Mouse (Mus musculus) G1E (cell line): ENCODE results near the gene Foxg1.

ENCODE experiments used
- CTCF ChIP-seq: IDR thresholded peaks from 2 replicates; pipeline ENCODE4 v1.5.1; 2012; ENCODE audit warnings: low read depth, low read length, inconsistent platforms, mixed read lengths
- GATA1 ChIP-seq: IDR thresholded peaks from 2 replicates; pipeline ENCODE4 v1.6.1; 2012; ENCODE audit warnings: borderline replicate concordance, low read length, inconsistent platforms, mixed read lengths
- GATA2 ChIP-seq: IDR thresholded peaks from 2 replicates; pipeline ENCODE4 v1.6.1; 2012; ENCODE audit warnings: low read depth, low read length, inconsistent platforms, borderline replicate concordance
- POLR2AphosphoS5 ChIP-seq: IDR thresholded peaks from 2 replicates; pipeline ENCODE4 v1.6.1; 2012; ENCODE audit warnings: low read depth, low read length, inconsistent platforms; ENCODE audit not compliant: insufficient replicate concordance
- TAL1 ChIP-seq: conservative IDR thresholded peaks from 2 replicates; pipeline ENCODE4 v1.6.1; 2012; ENCODE audit warnings: low read depth, low read length, inconsistent platforms, mixed read lengths

GRCm38 (mm10) chr12:49381031-49381525 lies 1.4 kb upstream of the Foxg1 start:
- no peak for TF ChIP-seq CTCF
- no peak for TF ChIP-seq GATA1
- TF ChIP-seq POLR2AphosphoS5 = no peak
- no peak for TF ChIP-seq GATA2
- TF ChIP-seq TAL1 = no peak
